Mouse (Mus musculus) urinary bladder, postnatal 14 days (tissue): ENCODE data around the gene 1700028K03Rik.

Experiments
- DNase-seq: peaks from one replicate; pipeline ENCODE4 v3.0.0; 2021; ENCODE audit warnings: low spot score

Gene 1700028K03Rik

DNA sequence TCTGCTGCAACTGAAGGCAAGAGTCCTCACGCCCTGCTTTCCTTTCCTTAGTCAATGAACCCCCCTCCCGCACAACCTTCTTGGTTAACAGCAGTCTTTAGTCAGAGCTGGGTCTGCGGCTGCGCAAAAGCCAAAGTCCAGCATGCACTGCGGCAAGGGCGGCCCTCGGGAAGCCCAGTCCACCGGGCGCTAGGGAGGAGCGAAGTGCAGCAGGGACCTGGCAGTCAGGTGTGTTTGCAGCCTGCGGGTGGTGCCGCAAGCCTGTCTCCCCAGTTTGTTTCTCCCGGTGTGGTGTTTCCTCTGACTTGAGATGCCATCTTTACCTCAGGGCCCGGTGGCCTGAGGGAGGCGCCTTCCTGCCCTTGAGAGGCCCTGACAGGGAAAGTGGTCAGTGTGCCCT is at the start of gene 1700028K03Rik:
TSS of gene 1700028K03Rik (plus strand) at position 129 of the 400 bp plus-strand sequence.
- DNase-seq = no peak

DNA sequence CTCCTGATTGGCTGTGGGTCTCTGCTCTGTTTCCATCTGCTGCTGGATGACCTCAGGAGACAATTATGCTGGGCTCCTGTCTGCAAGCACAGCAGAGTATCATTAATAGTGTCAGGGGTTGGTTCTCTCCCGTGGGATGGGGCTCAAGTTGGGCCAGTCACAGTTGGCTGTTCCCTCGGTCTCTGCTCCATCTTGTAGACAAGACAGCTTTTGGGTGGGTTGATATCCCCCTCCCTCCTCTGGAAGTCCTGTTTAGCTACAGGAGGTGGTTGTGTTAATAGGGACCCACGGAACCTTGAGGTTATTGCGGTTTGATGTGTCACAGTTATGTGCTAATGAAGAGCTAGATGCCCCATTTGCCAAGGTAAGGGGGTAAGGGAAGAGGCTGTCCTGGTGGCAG is 45.5 kb upstream of the 1700028K03Rik start:
- no peak for DNase-seq

DNA sequence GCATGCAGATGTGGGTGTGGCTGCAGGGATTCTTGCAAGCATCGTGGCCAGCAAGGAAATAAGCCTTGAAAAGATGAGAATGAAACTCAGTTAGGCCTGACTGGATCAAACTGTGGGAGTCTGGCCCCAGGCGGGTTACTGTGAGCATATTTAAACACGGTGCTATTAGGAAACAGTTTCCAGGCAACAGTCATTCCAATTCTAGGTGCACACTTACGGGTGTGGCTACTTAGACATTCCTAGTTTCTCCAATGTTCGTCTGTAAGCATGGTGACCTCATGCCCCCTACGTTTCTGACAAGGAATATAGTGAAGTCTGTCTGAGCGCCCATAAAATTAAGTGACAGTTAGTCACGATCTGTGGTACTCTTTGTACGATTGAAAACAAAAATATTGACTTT is 43.5 kb upstream of the 1700028K03Rik start:
- no peak for DNase-seq

DNA sequence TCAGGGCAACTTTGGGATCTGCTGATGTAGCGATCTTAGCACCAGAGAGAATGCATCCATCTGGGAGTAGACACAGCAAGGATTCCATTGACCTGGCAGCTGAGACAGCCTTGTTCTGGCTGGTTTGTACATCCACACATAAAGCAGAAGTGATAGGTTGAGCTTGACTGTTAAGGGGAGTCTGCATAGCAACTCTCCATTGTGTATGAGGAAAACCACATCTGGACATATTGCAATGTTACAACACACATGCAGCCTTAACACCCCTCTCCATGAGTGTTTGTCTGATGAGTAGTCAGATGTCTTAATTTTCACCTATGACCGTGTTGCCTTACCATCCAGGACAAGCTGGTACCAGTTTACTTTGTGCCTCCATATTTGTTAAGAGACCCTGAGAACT is 42.0 kb upstream of the 1700028K03Rik start:
- no peak for DNase-seq

DNA sequence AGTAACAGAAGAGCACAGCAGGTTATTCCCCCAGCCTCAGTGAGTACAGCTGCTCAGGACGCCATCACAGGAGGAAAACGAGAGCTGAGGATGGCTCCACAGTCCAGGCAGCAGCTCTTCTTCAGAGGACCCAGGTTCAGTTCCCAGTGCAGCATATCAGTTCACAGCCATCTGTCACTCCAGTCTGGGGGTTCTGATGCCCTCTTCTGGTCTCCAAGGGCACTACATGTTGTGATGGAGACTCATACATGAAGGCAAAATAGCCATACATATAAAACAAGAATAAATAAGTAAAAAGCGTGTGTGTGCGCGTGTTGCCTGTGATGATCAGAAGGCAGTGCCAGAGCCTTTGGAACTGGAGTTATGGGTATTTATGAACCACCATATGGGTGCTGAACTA is 39.8 kb upstream of the 1700028K03Rik start:
- DNase-seq = no peak

GRCm38 (mm10) chr5:107496047-107496446 is 38.5 kb upstream of the 1700028K03Rik start:
- DNase-seq = no peak

- DNase-seq = no peak
These were observed 36.7 kb upstream of the 1700028K03Rik start for GRCm38 (mm10) chr5:107497519-107498501.

DNA sequence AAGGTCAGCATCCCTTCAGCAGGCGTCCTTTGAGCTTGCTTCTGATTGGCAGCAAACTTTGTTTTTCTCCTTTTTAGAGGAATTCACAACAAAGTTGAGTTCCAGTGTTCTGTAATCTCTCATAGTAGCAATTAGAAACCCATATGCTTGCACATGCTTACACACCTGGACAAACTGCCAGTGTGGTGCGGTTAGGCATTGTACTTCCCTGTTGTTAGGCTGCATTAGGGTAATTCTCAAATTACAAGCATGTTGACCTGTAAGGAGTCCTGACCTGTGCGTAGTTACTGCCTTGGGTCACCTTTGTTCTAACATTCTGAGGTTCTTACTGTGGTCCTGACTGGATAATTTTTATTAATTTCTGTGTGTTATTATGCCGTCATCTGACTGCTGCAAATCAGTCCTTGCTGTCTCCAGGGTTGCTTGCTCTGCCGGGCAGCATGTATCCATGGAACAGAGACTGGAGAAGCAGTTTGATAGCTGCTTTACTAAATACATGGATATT is 35.7 kb upstream of the 1700028K03Rik start:
- DNase-seq = no peak

DNA sequence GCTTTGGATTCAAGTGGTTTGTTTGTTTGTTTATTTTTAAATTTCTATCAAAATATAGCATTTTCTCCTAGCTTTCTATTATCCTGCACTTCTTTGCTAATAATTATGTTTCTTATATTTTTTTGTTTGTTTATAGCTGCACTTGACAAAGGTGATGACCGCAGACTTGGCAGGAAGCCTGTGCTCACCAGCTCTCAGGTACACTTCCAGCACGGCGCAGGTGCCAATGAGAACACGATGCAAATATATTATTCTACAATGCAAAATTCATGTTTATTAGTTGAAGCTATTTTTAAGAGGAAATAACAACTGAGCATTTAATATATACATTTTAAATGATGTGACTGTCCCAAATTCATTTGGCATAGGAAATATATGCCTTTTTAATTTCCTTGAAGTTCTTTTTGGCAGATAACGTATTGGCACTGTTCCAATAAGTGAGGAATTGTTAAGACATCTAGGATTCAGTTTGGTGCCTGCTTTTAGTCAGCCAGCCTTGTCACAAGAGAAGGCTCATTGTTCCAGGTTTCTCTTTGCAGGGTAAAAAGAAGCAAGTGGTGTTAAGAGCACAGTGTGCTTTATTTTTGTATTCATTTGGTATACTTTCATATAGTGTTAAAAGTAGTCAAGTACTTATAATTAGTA is 34.5 kb upstream of the 1700028K03Rik start:
- no peak for DNase-seq

DNA sequence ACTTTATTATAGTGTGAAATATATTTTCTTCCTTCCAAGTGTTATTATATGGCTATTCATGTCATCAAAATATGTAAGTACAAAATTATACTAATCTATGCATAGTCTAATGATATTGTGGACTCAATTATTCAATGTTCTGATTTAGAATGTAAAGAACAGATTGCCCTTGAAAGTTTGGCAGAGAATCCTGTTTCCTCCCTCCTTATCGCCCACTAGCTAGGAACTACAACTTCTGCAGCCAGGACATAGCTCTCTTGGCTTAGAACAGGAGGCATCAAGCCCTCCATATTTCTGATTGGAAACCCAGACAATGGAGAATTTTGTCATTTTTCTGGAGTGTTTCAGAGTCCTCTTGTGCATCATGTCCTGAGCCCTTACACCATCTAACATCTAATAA is 33.8 kb upstream of the 1700028K03Rik start:
- no peak for DNase-seq

DNA sequence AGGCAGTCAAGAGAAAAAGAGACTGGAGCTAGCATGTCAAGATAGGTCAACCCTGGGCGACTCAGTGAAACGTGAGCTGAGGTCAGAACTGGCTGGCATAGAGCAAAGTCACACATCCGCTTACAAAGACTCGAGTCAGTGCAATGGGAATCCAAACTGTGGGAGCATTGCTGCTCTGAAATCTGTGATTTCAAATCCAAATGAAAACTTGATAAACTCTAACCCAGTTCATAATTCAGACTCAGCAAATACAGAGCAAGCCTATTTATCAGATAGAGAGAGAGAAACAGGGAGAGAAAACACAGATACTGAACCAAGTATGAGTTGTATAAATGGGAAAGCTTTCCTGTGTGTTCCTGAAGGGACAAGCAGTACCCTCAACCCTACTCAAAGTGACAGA is 27.2 kb upstream of the 1700028K03Rik start, which contains the start of gene Gm42669:
TSS of gene Gm42669 (plus strand) at position 301 of the 400 bp plus-strand sequence.
- no peak for DNase-seq

GRCm38 (mm10) chr5:107510503-107510902 is 24.0 kb upstream of the 1700028K03Rik start:
- DNase-seq = no peak

DNA sequence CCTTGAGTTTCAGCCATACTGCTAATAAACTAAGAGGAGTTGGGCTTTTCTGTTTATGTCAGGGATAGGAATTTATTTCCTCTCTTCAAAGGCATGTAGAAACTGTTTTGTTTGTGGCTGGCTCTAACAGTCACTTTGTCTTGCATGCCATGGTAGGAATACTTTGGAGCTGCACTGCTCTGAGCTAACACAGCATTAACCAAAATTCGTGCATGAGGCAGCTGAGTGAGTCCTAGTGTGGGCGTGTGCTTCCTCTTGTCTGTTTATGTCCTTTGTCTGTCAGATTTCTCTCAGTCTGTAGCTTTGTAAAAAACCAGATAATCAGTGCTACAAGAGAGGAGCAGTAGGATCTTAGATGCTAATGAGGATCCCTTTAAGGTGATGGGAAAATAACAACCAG is 23.2 kb upstream of the 1700028K03Rik start:
- DNase-seq = no peak

DNA sequence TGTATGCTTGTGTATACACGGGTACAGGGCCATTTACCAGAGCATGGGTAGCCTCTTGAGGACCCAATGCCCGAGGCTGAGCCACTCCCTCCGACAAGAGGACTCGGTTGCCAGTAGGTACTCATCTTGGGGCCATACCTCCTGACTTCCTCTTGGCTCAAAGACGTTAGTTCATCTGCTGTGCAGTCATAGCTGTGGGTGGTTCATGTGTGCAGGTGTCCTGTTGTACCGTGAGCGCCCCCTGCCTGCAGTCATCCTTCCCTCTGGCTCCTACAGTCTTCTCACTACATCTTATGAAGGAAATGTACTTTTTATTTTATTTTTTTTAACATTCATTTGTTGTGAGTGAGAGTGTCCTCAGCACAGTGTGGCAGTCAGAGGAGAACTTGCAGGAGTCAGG is 20.9 kb upstream of the 1700028K03Rik start:
- peak; percentile 53 for DNase-seq

DNA sequence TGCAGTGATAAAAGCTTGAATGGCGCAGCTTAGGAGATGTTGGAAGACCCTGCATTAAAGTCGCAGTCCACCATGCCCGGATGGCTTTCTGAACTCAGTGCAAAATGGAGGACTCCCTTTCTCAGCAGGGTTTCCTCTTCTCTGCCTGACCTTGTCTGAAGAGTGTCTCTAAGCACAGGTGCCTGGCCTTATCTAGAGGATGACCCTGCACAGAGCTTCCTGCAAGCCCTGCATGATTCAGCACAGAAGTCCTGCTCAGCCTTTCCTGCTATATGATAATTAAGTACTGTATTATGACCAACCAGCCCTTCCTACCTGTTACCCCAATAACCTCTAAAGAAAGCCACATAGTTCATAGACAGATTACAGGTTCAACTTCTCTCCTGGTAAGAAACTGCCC is 19.1 kb upstream of the 1700028K03Rik start:
- no peak for DNase-seq

DNA sequence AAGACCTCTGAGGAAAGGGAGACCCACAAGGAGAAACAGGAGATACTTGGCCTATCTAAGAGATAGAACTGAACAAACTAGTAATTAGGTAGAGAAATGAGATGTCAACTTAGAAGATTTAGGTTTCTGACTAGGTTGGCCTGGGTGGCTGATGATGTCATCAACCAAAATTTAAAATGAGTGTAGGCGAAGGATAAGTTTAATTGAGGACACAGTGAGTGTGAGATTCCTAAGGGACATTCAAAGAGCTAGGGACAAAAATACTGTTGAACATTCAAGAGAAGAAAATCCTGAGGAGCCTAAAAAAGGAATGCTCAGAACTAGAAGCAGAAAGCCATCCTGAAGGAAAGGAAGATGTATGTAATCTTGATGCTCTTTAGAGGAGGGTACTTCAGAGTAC is 18.4 kb upstream of the 1700028K03Rik start:
- no peak for DNase-seq

DNA sequence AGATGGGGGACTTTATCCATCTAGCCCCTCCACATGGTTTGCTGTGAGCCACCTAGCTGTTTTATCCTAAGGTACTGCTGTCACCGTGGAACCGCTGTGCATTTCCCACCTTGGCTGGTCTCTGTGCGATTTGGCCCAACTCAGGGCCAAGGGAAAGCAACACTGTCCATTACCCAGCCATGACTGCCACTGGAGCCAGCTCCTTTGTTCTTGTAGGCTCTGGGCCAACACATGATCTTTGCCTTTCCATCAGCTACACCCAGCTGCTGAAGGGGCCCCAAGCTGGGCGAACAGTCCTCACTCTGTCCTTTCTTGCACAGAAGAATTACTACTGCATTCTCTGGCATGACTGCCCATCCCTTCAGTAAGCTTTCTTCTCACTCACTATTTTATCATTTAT is 15.9 kb upstream of the 1700028K03Rik start:
- no peak for DNase-seq

DNA sequence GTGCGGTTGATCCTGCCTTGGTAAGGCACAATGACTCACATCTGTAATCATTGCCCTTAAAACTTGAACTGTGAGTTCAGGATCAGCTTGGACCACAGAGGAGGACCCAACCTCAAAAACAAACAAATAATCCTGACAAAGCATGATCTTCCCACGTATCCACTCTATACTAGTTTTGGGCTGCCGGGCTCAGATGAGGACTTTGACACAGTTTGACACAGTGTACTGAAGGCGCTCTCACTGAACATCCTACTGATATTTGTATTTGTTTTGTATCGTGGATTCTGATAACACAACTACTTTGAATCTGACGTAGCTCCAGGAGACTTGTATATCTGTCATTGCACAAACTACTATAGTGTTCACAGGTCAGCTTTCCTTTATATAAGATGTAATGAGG is 13.1 kb upstream of the 1700028K03Rik start:
- no peak for DNase-seq

- no peak for DNase-seq
These were observed 12.6 kb upstream of the 1700028K03Rik start for GRCm38 (mm10) chr5:107521897-107522296.

- DNase-seq = no peak
These were observed 10.2 kb upstream of the 1700028K03Rik start for GRCm38 (mm10) chr5:107524281-107524680.

GRCm38 (mm10) chr5:107528856-107529255 is 5.7 kb upstream of the 1700028K03Rik start:
- no peak for DNase-seq

DNA sequence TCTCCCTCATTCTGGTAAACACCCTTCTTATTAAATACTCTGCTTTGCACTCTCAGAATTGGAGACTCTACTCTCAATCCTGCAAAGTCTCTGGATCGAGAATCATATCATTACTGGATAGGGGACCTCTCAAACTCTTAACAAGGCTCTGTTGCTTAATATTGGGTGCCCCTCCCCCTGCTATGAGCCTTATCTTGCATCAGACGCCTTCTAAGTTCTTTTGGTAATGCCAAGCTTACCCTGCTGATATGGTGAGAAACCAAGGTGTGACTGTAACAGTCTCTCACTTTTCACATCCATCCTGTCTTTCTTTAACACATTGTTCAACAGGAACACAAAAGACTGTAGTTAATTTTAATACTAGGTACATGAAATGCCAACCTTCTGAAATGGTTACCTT is 919 bp upstream of the 1700028K03Rik start:
- no peak for DNase-seq

- DNase-seq = no peak
These were observed 7.2 kb downstream of the 1700028K03Rik start for GRCm38 (mm10) chr5:107541696-107542095.
